13 mouse cellular contexts compared by ENCODE assay signal in genomic region chr11:68313065-68313464, GRCm38 (mm10).
DNase-seq lines count a peak whose midpoint lies in the region; ATAC-seq and TF ChIP-seq lines count a peak whose summit lies in the region.
"Had no signal": no experiment of that assay in that cellular context is flagged by ENCODE, and none has a peak within 500 bp of the region (broad histone marks: within the 10 kb centered on the region; RNA-seq: fewer than 3 reads in every experiment).

No protein-coding gene starts in this region.

- no peaks in the 10 kb centered on the region for H3K36me3 ChIP-seq in kidney, adult 2 months (ENCODE audit: control insufficient read depth, insufficient read depth, low read length)
- H3K36me3 ChIP-seq in kidney, embryonic 14.5 days (ENCODE audit: control insufficient read depth, insufficient read depth, low read length), result no peaks in the 10 kb centered on the region
- H3K36me3 ChIP-seq in neural tube, embryonic 11.5 days (ENCODE audit: control insufficient read depth, insufficient read depth, low read length), result no peaks in the 10 kb centered on the region

- no peak overlapping the region for H3K9ac ChIP-seq in kidney, embryonic 14.5 days (ENCODE audit: low read depth, low read length)
- H3K9ac ChIP-seq in neural tube, embryonic 11.5 days (ENCODE audit: low read length), result no peak overlapping the region

- no peaks in the 10 kb centered on the region for H3K27me3 ChIP-seq in kidney, adult 2 months (replicated peaks; ENCODE audit: control insufficient read depth, insufficient read depth, low read length)
- no peaks in the 10 kb centered on the region for H3K27me3 ChIP-seq in kidney, embryonic 14.5 days (ENCODE audit: control insufficient read depth, insufficient read depth, low read length)
- no peaks in the 10 kb centered on the region for H3K27me3 ChIP-seq in Patski
- no peaks in the 10 kb centered on the region for H3K27me3 ChIP-seq in neural tube, embryonic 11.5 days (ENCODE audit: control insufficient read depth, insufficient read depth, low read length)

- 49% methylated on average over 7 of the region's 7 CpGs for WGBS in kidney, adult 2 months
- WGBS in kidney, embryonic 14.5 days, result 16% methylated on average over 7 of the region's 7 CpGs
- 19% methylated on average over 7 of the region's 7 CpGs for WGBS in neural tube, embryonic 11.5 days

- no peaks in the 10 kb centered on the region for H3K4me1 ChIP-seq in kidney, adult 2 months (ENCODE audit: control insufficient read depth, insufficient read depth, low read length)
- peaks cover 24% of the 10 kb centered on the region; the same call in 1 of the 2 replicates for H3K4me1 ChIP-seq in kidney, embryonic 14.5 days (ENCODE audit: control insufficient read depth, insufficient read depth, low read length)
- peaks cover 15% of the 10 kb centered on the region for H3K4me1 ChIP-seq in neural tube, embryonic 11.5 days (ENCODE audit: control insufficient read depth, insufficient read depth, low read length)

- no peak overlapping the region for H3K4me2 ChIP-seq in kidney, embryonic 14.5 days (replicated peaks; ENCODE audit: low read depth, low read length)
- H3K4me2 ChIP-seq in neural tube, embryonic 11.5 days (ENCODE audit: low read depth), result no peak overlapping the region

- TF ChIP-seq CTCF in kidney, adult 2 months (conservative IDR thresholded peaks at IDR 0.05; ENCODE audit: insufficient read depth, insufficient read length, low read depth, low read length), result no peak
- no peak for TF ChIP-seq CTCF in Patski (IDR thresholded peaks at IDR 0.05)

- no peaks in the 10 kb centered on the region; the same call in 1 of the 2 replicates for H3K9me3 ChIP-seq in kidney, embryonic 14.5 days (ENCODE audit: control insufficient read depth, low read length)
- no peaks in the 10 kb centered on the region for H3K9me3 ChIP-seq in neural tube, embryonic 11.5 days (ENCODE audit: control insufficient read depth, low read length)

- DNase-seq in kidney, adult 2 months, result peak; percentile 25
- peak; percentile 59 for DNase-seq in Patski (ENCODE audit: low read depth, low spot score)
- peak; percentile 64 for DNase-seq in embryo, embryonic 9.5 days (ENCODE audit: extremely low spot score)
- DNase-seq in neural tube, embryonic 11.5 days (ENCODE audit: low spot score), result peak; percentile 68
- no peak for DNase-seq in left cerebral cortex, adult 11 months (ENCODE audit: low spot score)
- no peak for DNase-seq in lung, postnatal 25 days (ENCODE audit: low spot score)
- DNase-seq: cerebellum, adult 11 months; lung, adult 18-20 months had no signal

- no peak for TF ChIP-seq POLR2A in kidney, adult 2 months (IDR thresholded peaks at IDR 0.05; ENCODE audit: low read depth, low read length)

- CTCF ChIA-PET in Patski (lab: Charles Lee), result interaction anchor here (1.3 to 1.8 kb wide), 4 partner anchors 11 to 95 kb away, joined by 3 to 11 read pairs (median 4); no protein-coding TSS in a partner anchor

- ATAC-seq in kidney, embryonic 14.5 days (ENCODE audit: low FRiP score, low TSS enrichment), result no peak
- peak; percentile 49 for ATAC-seq in Patski
- ATAC-seq in neural tube, embryonic 11.5 days (ENCODE audit: insufficient read depth, low FRiP score, low TSS enrichment), result no peak
- ATAC-seq: activated CD4-positive, CD25-positive, alpha-beta regulatory T cell, adult 4 months; CD4-positive, CD25-positive, alpha-beta regulatory T cell, adult 4 months; inflammation-experienced regulatory T-cells, adult 6 months had no signal

- POLR2A ChIA-PET in Patski (lab: Charles Lee), result interaction anchor here (1.5 kb wide), 1 partner anchor 14 kb away, joined by 4 read pairs; no protein-coding TSS in a partner anchor

- H3K4me3 ChIP-seq in kidney, adult 2 months (ENCODE audit: insufficient read depth, low read depth, low read length), result no peak overlapping the region
- no peak overlapping the region for H3K4me3 ChIP-seq in kidney, embryonic 14.5 days (ENCODE audit: low read length)
- no peak overlapping the region for H3K4me3 ChIP-seq in neural tube, embryonic 11.5 days (ENCODE audit: low read depth, low read length)
- H3K4me3 ChIP-seq: left cerebral cortex, adult 2 months had no signal

- in situ Hi-C loops in Patski (cut with MboI; ENCODE audit: low pct_unique_long_range_greater_than_20kb), result no loop called here

- H3K27ac ChIP-seq in kidney, adult 2 months (ENCODE audit: insufficient read depth, low read depth, low read length), result no peak overlapping the region
- H3K27ac ChIP-seq in kidney, embryonic 14.5 days (ENCODE audit: low read depth, low read length), result no peak overlapping the region
- no peak overlapping the region for H3K27ac ChIP-seq in neural tube, embryonic 11.5 days (ENCODE audit: low read depth, low read length)
- H3K27ac ChIP-seq: left cerebral cortex, adult 2 months had no signal

Comparison
In these comparisons a context has a peak if more than half of its experiments do, and no peak if none do; other contexts are left out.
1. DNase-seq: peak in kidney, adult 2 months (single experiment), Patski (single experiment), embryo, embryonic 9.5 days (single experiment) and neural tube, embryonic 11.5 days (single experiment); none in left cerebral cortex, adult 11 months (single experiment) and lung, postnatal 25 days (single experiment).